Mouse (Mus musculus): ENCODE results near the gene Fam229a.

Fam229a gene

GRCm38 (mm10) chr4:129496631-129497030, 5.6 kb downstream of the Fam229a start:
- no peak for DNase-seq

GRCm38 (mm10) chr4:129498941-129499340, 8.0 kb downstream of the Fam229a start:
- DNase-seq = no peak

GRCm38 (mm10) chr4:129500017-129500416, 9.0 kb downstream of the Fam229a start:
- no peak for DNase-seq

- peak; percentile 27 for DNase-seq
These were observed 9.9 kb downstream of the Fam229a start for GRCm38 (mm10) chr4:129500607-129501566.

- DNase-seq = no peak
These were observed 11.4 kb downstream of the Fam229a start for GRCm38 (mm10) chr4:129502327-129502888.

GRCm38 (mm10) chr4:129502901-129503444, 12.0 kb downstream of the Fam229a start:
- DNase-seq = no peak

GRCm38 (mm10) chr4:129505511-129505910, 14.5 kb downstream of the Fam229a start:
- no peak for DNase-seq

- no peak for DNase-seq
These were observed 16.6 kb downstream of the Fam229a start for GRCm38 (mm10) chr4:129507434-129508236.

- DNase-seq = no peak
These were observed 17.2 kb downstream of the Fam229a start for GRCm38 (mm10) chr4:129508237-129508515.

- DNase-seq = no peak
These were observed 18.0 kb downstream of the Fam229a start for GRCm38 (mm10) chr4:129508834-129509600.

- no peak for DNase-seq
These were observed 18.7 kb downstream of the Fam229a start for GRCm38 (mm10) chr4:129509650-129510049.

GRCm38 (mm10) chr4:129510723-129511412, 19.9 kb downstream of the Fam229a start:
- DNase-seq = no peak

- no peak for DNase-seq
These were observed 20.6 kb downstream of the Fam229a start for GRCm38 (mm10) chr4:129511413-129512096.

GRCm38 (mm10) chr4:129513086-129513767, 22.2 kb downstream of the Fam229a start, which contains the start of gene Marcksl1:
TSS of gene Marcksl1 (plus strand) at chr4:129513581.
- DNase-seq = no peak

GRCm38 (mm10) chr4:129513891-129514290, 22.9 kb downstream of the Fam229a start:
- DNase-seq = no peak

- no peak for DNase-seq
These were observed 23.4 kb downstream of the Fam229a start for GRCm38 (mm10) chr4:129514300-129514898.

- no peak for DNase-seq
These were observed 25.9 kb downstream of the Fam229a start for GRCm38 (mm10) chr4:129516925-129517324.

GRCm38 (mm10) chr4:129518519-129518918, 27.5 kb downstream of the Fam229a start:
- DNase-seq = no peak

GRCm38 (mm10) chr4:129525338-129525737, 34.3 kb downstream of the Fam229a start:
- no peak for DNase-seq

- DNase-seq = no peak
These were observed 34.9 kb downstream of the Fam229a start for GRCm38 (mm10) chr4:129525889-129526288.
